Mouse (Mus musculus): Measurements from ENCODE around the gene D8Ertd738e. TPM values are rescaled to one million over a fixed set of nuclear protein-coding genes. Genes with fewer than 3 reads are reported as not detected.

D8Ertd738e gene
- polyA plus RNA-seq, 1 experiment from 2014 or later: 225 TPM

GRCm38 (mm10) chr8:84198871-84199270 is 50.6 kb downstream of the D8Ertd738e start:
- WGBS: 22% methylated on average over 4 of the region's 4 CpGs
- no peak overlapping the region for H3K9ac ChIP-seq
- no peaks in the 10 kb centered on the region for H3K36me3 ChIP-seq (replicated peaks)
- no peaks in the 10 kb centered on the region for H3K9me3 ChIP-seq
- peak overlapping the region; percentile 77; the same call in 1 of the 2 replicates for H3K27ac ChIP-seq
- no peak overlapping the region for H3K4me2 ChIP-seq
- peaks cover 16% of the 10 kb centered on the region for H3K27me3 ChIP-seq (replicated peaks)
- peaks cover 46% of the 10 kb centered on the region for H3K4me1 ChIP-seq
- H3K4me3 ChIP-seq: no peak overlapping the region
- no peak for ATAC-seq (replicated peaks)

DNA sequence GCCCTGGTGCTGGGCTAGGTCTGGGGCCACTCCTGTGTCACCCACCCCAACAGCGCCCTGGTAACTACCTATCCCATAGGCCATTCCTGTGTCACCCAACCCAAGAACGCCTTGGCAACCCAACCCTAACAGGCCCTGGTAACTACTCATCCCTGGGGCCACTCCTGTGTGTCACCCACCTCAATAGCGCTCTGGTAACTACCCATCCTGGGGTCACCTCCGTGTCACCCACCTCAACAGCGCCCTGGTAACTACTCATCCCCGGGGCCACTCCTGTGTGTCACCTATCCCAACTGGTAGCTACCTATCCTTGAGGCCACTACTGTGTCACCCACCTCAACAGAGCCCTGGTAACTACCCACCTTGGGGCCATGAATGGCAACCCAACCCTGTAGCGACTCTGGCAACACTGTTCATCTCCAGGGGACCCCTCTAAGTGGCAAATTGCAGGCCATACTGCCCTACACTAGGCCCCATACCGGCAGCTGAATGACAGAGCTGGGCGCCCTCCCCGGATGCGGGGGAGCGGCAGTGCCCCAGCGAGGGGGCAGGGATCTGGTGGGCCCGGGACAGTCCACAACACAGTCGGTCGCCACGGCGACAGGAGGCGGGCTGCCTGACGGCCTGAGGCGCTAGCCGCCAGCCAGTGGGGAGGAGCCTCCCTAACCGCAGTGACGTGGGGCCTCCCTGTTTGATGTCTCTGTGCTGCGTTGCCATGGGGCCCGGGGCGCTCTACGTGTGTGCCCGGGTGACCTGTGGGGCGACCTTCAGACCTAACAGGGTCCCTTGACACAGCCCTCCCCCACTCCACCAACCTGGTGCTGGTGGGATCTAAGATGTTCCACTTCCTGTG is 51.4 kb downstream of the D8Ertd738e start:
- H3K9me3 ChIP-seq: no peaks in the 10 kb centered on the region
- H3K4me2 ChIP-seq: peak overlapping the region; percentile 76
- peak; percentile 84 for ATAC-seq (replicated peaks)
- peaks cover 38% of the 10 kb centered on the region for H3K4me1 ChIP-seq
- no peaks in the 10 kb centered on the region for H3K36me3 ChIP-seq (replicated peaks)
- H3K27ac ChIP-seq: peak overlapping the region; percentile 77
- H3K4me3 ChIP-seq: peak overlapping the region; percentile 50
- peaks cover 16% of the 10 kb centered on the region for H3K27me3 ChIP-seq (replicated peaks)
- 3% methylated on average over 30 of the region's 30 CpGs for WGBS
- H3K9ac ChIP-seq: peak overlapping the region; percentile 11

GRCm38 (mm10) chr8:84197141-84197921 is 52.2 kb downstream of the D8Ertd738e start:
- peak overlapping the region; percentile 76 for H3K4me2 ChIP-seq
- 2% methylated on average over 43 of the region's 43 CpGs for WGBS
- H3K27ac ChIP-seq: peak overlapping the region; percentile 77
- H3K27me3 ChIP-seq (replicated peaks): peaks cover 16% of the 10 kb centered on the region
- no peaks in the 10 kb centered on the region for H3K36me3 ChIP-seq (replicated peaks)
- peaks cover 41% of the 10 kb centered on the region for H3K4me1 ChIP-seq
- peak overlapping the region; percentile 50 for H3K4me3 ChIP-seq
- no peaks in the 10 kb centered on the region for H3K9me3 ChIP-seq
- peak; percentile 18; the same call in 1 of the 2 replicates for ATAC-seq (replicated peaks)
- peak overlapping the region; percentile 11 for H3K9ac ChIP-seq

MicroRNA genes within 50 kb of the gene (microRNA counts, 519-probe panel; counts per million panel counts)
- microRNA mmu-miR-23a (3,254 counts per million, percentile 75 among the panel's probes with 10 or more counts), microRNA mmu-miR-27a (3,451 counts per million, percentile 80 among the panel's probes with 10 or more counts)

Small RNA genes within 50 kb of the gene (microRNA-seq; reads per million reads assigned to microRNA genes)
- 3,904 reads per million, percentile 89 among the genes with 10 or more reads in this experiment for gene Mir23a
- not detected for gene Mir24-2
- 37.9 reads per million, percentile 42 among the genes with 10 or more reads in this experiment for gene Mir27a
- not detected for gene Mir3074-2

Other genes starting within 250 kb of the D8Ertd738e start
- 0.66 and 1.0 TPM in 2 replicates for gene 1700067K01Rik, start 248.2 kb downstream of the D8Ertd738e start, polyA plus RNA-seq (2015; fragmentation: Nextera tagmentation; extraction: Ambion mirVana)
- 0.26 and 0.39 TPM in 2 replicates for gene 2210011C24Rik, start 237.5 kb downstream of the D8Ertd738e start, polyA plus RNA-seq (2015; fragmentation: Nextera tagmentation; extraction: Ambion mirVana)
- 2.6 and 2.8 TPM in 2 replicates for gene Palm3, start 228.2 kb downstream of the D8Ertd738e start, polyA plus RNA-seq (2015; fragmentation: Nextera tagmentation; extraction: Ambion mirVana)
- 0.58 and 0.68 TPM in 2 replicates for gene Il27ra, start 207.1 kb downstream of the D8Ertd738e start, polyA plus RNA-seq (2015; fragmentation: Nextera tagmentation; extraction: Ambion mirVana)
- gene Rln3, start 204.7 kb downstream of the D8Ertd738e start, polyA plus RNA-seq (2015; fragmentation: Nextera tagmentation; extraction: Ambion mirVana): 0.48 and 1.3 TPM in 2 replicates
- gene Gm10643, start 184.6 kb downstream of the D8Ertd738e start, polyA plus RNA-seq (2015; fragmentation: Nextera tagmentation; extraction: Ambion mirVana): 1.0 and 1.4 TPM in 2 replicates
- gene Rfx1, start 182.9 kb downstream of the D8Ertd738e start, polyA plus RNA-seq (2015; fragmentation: Nextera tagmentation; extraction: Ambion mirVana): 12.4 and 14.0 TPM in 2 replicates
- gene Dcaf15, start 145.0 kb downstream of the D8Ertd738e start, polyA plus RNA-seq (2015; fragmentation: Nextera tagmentation; extraction: Ambion mirVana): 25.8 and 26.3 TPM in 2 replicates
- gene Podnl1, start 123.7 kb downstream of the D8Ertd738e start, polyA plus RNA-seq (2015; fragmentation: Nextera tagmentation; extraction: Ambion mirVana): 0.68 and 0.73 TPM in 2 replicates
- gene Cc2d1a, start 101.8 kb downstream of the D8Ertd738e start, polyA plus RNA-seq (2015; fragmentation: Nextera tagmentation; extraction: Ambion mirVana): 52.5 and 53.3 TPM in 2 replicates
- 2.5 and 2.9 TPM in 2 replicates for gene 4930432K21Rik, start 101.7 kb downstream of the D8Ertd738e start, polyA plus RNA-seq (2015; fragmentation: Nextera tagmentation; extraction: Ambion mirVana)
- 8.1 and 8.5 TPM in 2 replicates for gene Nanos3, start 64.5 kb downstream of the D8Ertd738e start, polyA plus RNA-seq (2015; fragmentation: Nextera tagmentation; extraction: Ambion mirVana)
- 33.2 and 33.3 TPM in 2 replicates for gene Zswim4, start 12.7 kb downstream of the D8Ertd738e start, polyA plus RNA-seq (2015; fragmentation: Nextera tagmentation; extraction: Ambion mirVana)
- 49.4 and 50.9 TPM in 2 replicates for gene Mri1, start 7.6 kb upstream of the D8Ertd738e start, polyA plus RNA-seq (2015; fragmentation: Nextera tagmentation; extraction: Ambion mirVana)
- 22.8 and 26.6 TPM in 2 replicates for gene Ccdc130, start 20.7 kb upstream of the D8Ertd738e start, polyA plus RNA-seq (2015; fragmentation: Nextera tagmentation; extraction: Ambion mirVana)
- 20.5 and 24.8 TPM in 2 replicates for gene Cacna1a, start 138.7 kb upstream of the D8Ertd738e start, polyA plus RNA-seq (2015; fragmentation: Nextera tagmentation; extraction: Ambion mirVana)

Data from midbrain, embryonic 15.5 days (tissue).